Mouse (Mus musculus): ENCODE measurements around the gene Gm49673.
"Not testable (repeated sequence)": the region's sequence is repeated elsewhere in the genome, so short reads cannot be mapped to it uniquely, and the experiment has no call there.

The Gm49673 gene

GRCm38 (mm10) chr17:8147439-8148316, at the start of gene Gm49673, which contains the start of gene Rnaset2a:
Gm49673 (minus strand) TSS chr17:8147788.
Rnaset2a (minus strand) TSS chr17:8148097.
- peak; percentile 85 for ATAC-seq (ENCODE audit: insufficient number of reproducible peaks, low FRiP score, low TSS enrichment)

GRCm38 (mm10) chr17:8195685-8196376, 48.2 kb upstream of the Gm49673 start:
- no peak for ATAC-seq (ENCODE audit: insufficient number of reproducible peaks, low FRiP score, low TSS enrichment)

- no peak for ATAC-seq (ENCODE audit: insufficient number of reproducible peaks, low FRiP score, low TSS enrichment)
Measured at GRCm38 (mm10) chr17:8193678-8194077, 46.1 kb upstream of the Gm49673 start.

GRCm38 (mm10) chr17:8184217-8184616, 36.6 kb upstream of the Gm49673 start:
- no peak for ATAC-seq (ENCODE audit: insufficient number of reproducible peaks, low FRiP score, low TSS enrichment)

- no peak for ATAC-seq (ENCODE audit: insufficient number of reproducible peaks, low FRiP score, low TSS enrichment)
Measured at GRCm38 (mm10) chr17:8183815-8184214, 36.2 kb upstream of the Gm49673 start.

- ATAC-seq (ENCODE audit: insufficient number of reproducible peaks, low FRiP score, low TSS enrichment), result no peak
Measured at GRCm38 (mm10) chr17:8177090-8177489, 29.5 kb upstream of the Gm49673 start.

GRCm38 (mm10) chr17:8171081-8171480, 23.5 kb upstream of the Gm49673 start:
- ATAC-seq (ENCODE audit: insufficient number of reproducible peaks, low FRiP score, low TSS enrichment), result no peak

GRCm38 (mm10) chr17:8170331-8170730, 22.7 kb upstream of the Gm49673 start:
- no peak for ATAC-seq (ENCODE audit: insufficient number of reproducible peaks, low FRiP score, low TSS enrichment)

GRCm38 (mm10) chr17:8167436-8167835, 19.8 kb upstream of the Gm49673 start:
- ATAC-seq (ENCODE audit: insufficient number of reproducible peaks, low FRiP score, low TSS enrichment), result not testable (repeated sequence)

- not testable (repeated sequence) for ATAC-seq (ENCODE audit: insufficient number of reproducible peaks, low FRiP score, low TSS enrichment)
Measured at GRCm38 (mm10) chr17:8166454-8166853, 18.9 kb upstream of the Gm49673 start.

- ATAC-seq (ENCODE audit: insufficient number of reproducible peaks, low FRiP score, low TSS enrichment), result not testable (repeated sequence)
Measured at GRCm38 (mm10) chr17:8165977-8166376, 18.4 kb upstream of the Gm49673 start.

- peak; percentile 58; the same call in 1 of the 2 replicates for ATAC-seq (ENCODE audit: insufficient number of reproducible peaks, low FRiP score, low TSS enrichment)
Measured at GRCm38 (mm10) chr17:8165608-8165945, 18.0 kb upstream of the Gm49673 start.

GRCm38 (mm10) chr17:8164701-8165607, 17.4 kb upstream of the Gm49673 start, which contains the start of gene Fgfr1op:
Fgfr1op (plus strand) TSS chr17:8165501.
- ATAC-seq (ENCODE audit: insufficient number of reproducible peaks, low FRiP score, low TSS enrichment), result peak; percentile 94

GRCm38 (mm10) chr17:8160969-8161368, 13.4 kb upstream of the Gm49673 start:
- ATAC-seq (ENCODE audit: insufficient number of reproducible peaks, low FRiP score, low TSS enrichment), result not testable (repeated sequence)

GRCm38 (mm10) chr17:8158627-8159026, 11.0 kb upstream of the Gm49673 start:
- ATAC-seq (ENCODE audit: insufficient number of reproducible peaks, low FRiP score, low TSS enrichment), result not testable (repeated sequence)

GRCm38 (mm10) chr17:8155982-8156381, 8.4 kb upstream of the Gm49673 start:
- ATAC-seq (ENCODE audit: insufficient number of reproducible peaks, low FRiP score, low TSS enrichment), result not testable (repeated sequence)

- ATAC-seq (ENCODE audit: insufficient number of reproducible peaks, low FRiP score, low TSS enrichment), result not testable (repeated sequence)
Measured at GRCm38 (mm10) chr17:8155010-8155409, 7.4 kb upstream of the Gm49673 start.

- ATAC-seq (ENCODE audit: insufficient number of reproducible peaks, low FRiP score, low TSS enrichment), result not testable (repeated sequence)
Measured at GRCm38 (mm10) chr17:8146931-8147330, 657 bp downstream of the Gm49673 start.

- ATAC-seq (ENCODE audit: insufficient number of reproducible peaks, low FRiP score, low TSS enrichment), result not testable (repeated sequence)
Measured at GRCm38 (mm10) chr17:8143802-8144673, 3.5 kb downstream of the Gm49673 start.

Data from cerebellum, adult (tissue).